Mouse (Mus musculus): ENCODE measurements around the gene Rdh16. TPM values are rescaled to one million over a fixed set of nuclear protein-coding genes. Genes with fewer than 3 reads are reported as not detected.
A peak's percentile ranks its signal among the peaks of the same experiment; 100 is the strongest.
"Not testable (repeated sequence)": the region's sequence is repeated elsewhere in the genome, so short reads cannot be mapped to it uniquely, and the experiment has no call there.

Gene Rdh16
- polyA plus RNA-seq (2012; rRNA removed): 1.6 and 2.2 TPM in 2 replicates

- no peak for DNase-seq (ENCODE audit: low read depth)
Measured at GRCm38 (mm10) chr10:127800891-127801290, at the start of gene Rdh16. TSS of gene Rdh16 (plus strand) at chr10:127801152.

GRCm38 (mm10) chr10:127751548-127751947 lies 49.4 kb upstream of the Rdh16 start, which contains the start of gene Gpr182:
TSS of gene Gpr182 (minus strand) at chr10:127751732.
- no peak for DNase-seq (ENCODE audit: low read depth)

GRCm38 (mm10) chr10:127754566-127755166 lies 46.3 kb upstream of the Rdh16 start:
- DNase-seq (ENCODE audit: low read depth): no peak

- no peak for DNase-seq (ENCODE audit: low read depth)
Measured at GRCm38 (mm10) chr10:127755246-127755645, 45.7 kb upstream of the Rdh16 start.

GRCm38 (mm10) chr10:127755770-127756468 lies 45.0 kb upstream of the Rdh16 start:
- no peak for DNase-seq (ENCODE audit: low read depth)

GRCm38 (mm10) chr10:127759181-127760110 lies 41.5 kb upstream of the Rdh16 start, which contains the start of the genes Rdh1 and Rdh16f1:
TSS of gene Rdh1 (plus strand) at chr10:127759721.
TSS of gene Rdh16f1 (plus strand) at chr10:127759787.
- peak; percentile 97 for DNase-seq (ENCODE audit: low read depth)

- not testable (repeated sequence) for DNase-seq (ENCODE audit: low read depth)
Measured at GRCm38 (mm10) chr10:127762926-127763325, 38.0 kb upstream of the Rdh16 start.

- DNase-seq (ENCODE audit: low read depth): no peak
Measured at GRCm38 (mm10) chr10:127763914-127764680, 36.9 kb upstream of the Rdh16 start.

- no peak for DNase-seq (ENCODE audit: low read depth)
Measured at GRCm38 (mm10) chr10:127766564-127766963, 34.4 kb upstream of the Rdh16 start.

- DNase-seq (ENCODE audit: low read depth): no peak
Measured at GRCm38 (mm10) chr10:127776011-127776410, 24.9 kb upstream of the Rdh16 start, which contains the start of gene Rdh9. TSS of gene Rdh9 (plus strand) at chr10:127776386.

GRCm38 (mm10) chr10:127782321-127782720 lies 18.6 kb upstream of the Rdh16 start:
- DNase-seq (ENCODE audit: low read depth): not testable (repeated sequence)

- not testable (repeated sequence) for DNase-seq (ENCODE audit: low read depth)
Measured at GRCm38 (mm10) chr10:127785411-127785810, 15.5 kb upstream of the Rdh16 start.

GRCm38 (mm10) chr10:127799295-127799694 lies 1.7 kb upstream of the Rdh16 start:
- DNase-seq (ENCODE audit: low read depth): no peak

- no peak for DNase-seq (ENCODE audit: low read depth)
Measured at GRCm38 (mm10) chr10:127801612-127802011, 660 bp downstream of the Rdh16 start.

GRCm38 (mm10) chr10:127802236-127802635 lies 1.3 kb downstream of the Rdh16 start:
- DNase-seq (ENCODE audit: low read depth): no peak

GRCm38 (mm10) chr10:127804416-127804815 lies 3.5 kb downstream of the Rdh16 start:
- no peak for DNase-seq (ENCODE audit: low read depth)

- DNase-seq (ENCODE audit: low read depth): no peak
Measured at GRCm38 (mm10) chr10:127815888-127816287, 14.9 kb downstream of the Rdh16 start.

- not testable (repeated sequence) for DNase-seq (ENCODE audit: low read depth)
Measured at GRCm38 (mm10) chr10:127817268-127817910, 16.4 kb downstream of the Rdh16 start.

- not testable (repeated sequence) for DNase-seq (ENCODE audit: low read depth)
Measured at GRCm38 (mm10) chr10:127821806-127822205, 20.9 kb downstream of the Rdh16 start.

GRCm38 (mm10) chr10:127825386-127825785 lies 24.4 kb downstream of the Rdh16 start:
- DNase-seq (ENCODE audit: low read depth): no peak

GRCm38 (mm10) chr10:127829121-127829520 lies 28.2 kb downstream of the Rdh16 start:
- no peak for DNase-seq (ENCODE audit: low read depth)
